Mouse (Mus musculus) hindbrain, embryonic 10.5 days (tissue): ENCODE results near the gene Ttc26. TPM values are rescaled to one million over a fixed set of nuclear protein-coding genes. Genes with fewer than 3 reads are reported as not detected.
"Not testable (repeated sequence)": the region's sequence is repeated elsewhere in the genome, so short reads cannot be mapped to it uniquely, and the experiment has no call there.

ENCODE experiments used
- DNase-seq: peaks from one replicate; pipeline ENCODE4 v3.0.0-alpha.2; 2017; ENCODE audit warnings: low spot score
- H3K27ac ChIP-seq: fragments of 300-500 bp; sonication (generic); 2 replicates; pipeline ENCODE4 v1.5.1; 2016; ENCODE audit warnings: mild to moderate bottlenecking, moderate library complexity
- H3K27me3 ChIP-seq: fragments of 300-500 bp; sonication (generic); 2 replicates; pipeline ENCODE4 v1.6.1; 2016; ENCODE audit warnings: mild to moderate bottlenecking; ENCODE audit not compliant: poor library complexity, insufficient read depth, severe bottlenecking
- H3K36me3 ChIP-seq: fragments of 300-500 bp; sonication (generic); 2 replicates; pipeline ENCODE4 v1.6.1; 2016; ENCODE audit warnings: mild to moderate bottlenecking, moderate library complexity
- H3K4me1 ChIP-seq: fragments of 300-500 bp; sonication (generic); replicated peaks from 2 replicates; pipeline ENCODE4 v1.6.1; 2016; ENCODE audit warnings: mild to moderate bottlenecking
- H3K4me3 ChIP-seq: fragments of 300-500 bp; sonication (generic); 2 replicates; pipeline ENCODE4 v1.5.1; 2016; ENCODE audit warnings: mild to moderate bottlenecking, moderate library complexity
- H3K9me3 ChIP-seq: fragments of 300-500 bp; sonication (generic); 2 replicates; pipeline ENCODE4 v1.6.1; 2016; ENCODE audit warnings: mild to moderate bottlenecking, moderate library complexity
- WGBS: fragments of 180-500 bp; shearing (Covaris S2); methylation state at CpG from one replicate; pipeline ENCODE4 v1.1.7; 2016; 5-methylcytosine and 5-hydroxymethylcytosine counted together
- polyA plus RNA-seq: library from polyadenylated mRNA; unstranded; fragments of >200 nt; fragmentation: Nextera tagmentation; extraction: Ambion mirVana; gene quantifications from 2 replicates; pipeline ENCODE4 v1.2.1, GENCODE M21; 2016

Ttc26 gene
- polyA plus RNA-seq, 1 experiment from 2014 or later: 14.3 TPM

DNA sequence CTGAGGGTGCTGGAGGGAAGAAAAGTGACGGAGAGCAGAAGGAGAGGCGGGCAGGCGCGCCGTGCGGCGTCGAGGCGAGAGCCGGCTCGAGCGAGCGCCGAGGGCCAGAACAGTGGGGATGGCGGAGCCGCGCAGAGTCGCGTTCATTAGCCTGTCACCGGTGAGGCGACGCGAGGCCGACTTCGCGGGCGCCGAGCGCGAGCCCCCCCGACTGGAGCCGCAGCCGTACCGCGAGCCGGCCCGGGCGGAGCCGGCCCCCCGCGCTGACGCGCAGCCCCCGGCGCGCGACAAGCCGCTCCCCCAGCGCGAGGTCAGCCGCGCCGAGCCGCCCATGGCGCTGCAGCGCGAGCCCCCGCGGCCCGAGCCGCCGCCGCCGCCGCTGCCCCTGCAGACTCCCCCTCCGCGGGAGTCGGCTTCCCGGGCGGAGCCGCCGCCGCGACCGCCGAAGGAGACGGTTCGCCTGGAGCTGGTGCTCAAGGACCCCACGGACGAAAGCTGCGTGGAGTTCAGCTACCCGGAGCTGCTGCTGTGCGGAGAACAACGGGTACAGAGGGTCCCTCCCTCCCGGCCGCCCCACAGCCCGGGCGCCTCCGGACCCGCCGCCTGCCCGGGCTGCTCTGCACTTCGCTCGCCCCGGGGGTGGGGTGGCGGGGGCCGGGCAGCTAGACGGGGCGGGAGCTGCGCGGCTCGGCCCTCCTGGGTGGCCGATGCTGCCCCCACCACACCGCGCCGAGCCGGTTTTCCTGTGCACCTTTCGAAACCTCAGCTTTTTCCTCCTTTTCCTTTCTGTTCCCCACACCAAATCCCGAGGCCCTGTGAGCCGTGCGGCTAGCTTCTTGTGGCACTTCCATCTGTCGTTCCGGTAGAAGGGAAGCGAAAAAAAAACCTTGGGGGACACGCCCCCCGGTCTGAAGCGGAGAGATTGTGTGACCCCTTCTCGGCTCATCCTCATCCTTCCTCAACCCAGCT is 53.1 kb downstream of the Ttc26 start:
- Histone ChIP-seq H3K36me3 (no peaks in the 10 kb centered on the region), H3K4me3 (peak overlapping the region; percentile 98), H3K27me3 (no peaks in the 10 kb centered on the region), H3K4me1 (peaks cover 15% of the 10 kb centered on the region), H3K9me3 (no peaks in the 10 kb centered on the region), H3K27ac (peak overlapping the region; percentile 98)
- DNase-seq: peak; percentile 63
- under 1% methylated on average over 114 of the region's 118 CpGs for WGBS

DNA sequence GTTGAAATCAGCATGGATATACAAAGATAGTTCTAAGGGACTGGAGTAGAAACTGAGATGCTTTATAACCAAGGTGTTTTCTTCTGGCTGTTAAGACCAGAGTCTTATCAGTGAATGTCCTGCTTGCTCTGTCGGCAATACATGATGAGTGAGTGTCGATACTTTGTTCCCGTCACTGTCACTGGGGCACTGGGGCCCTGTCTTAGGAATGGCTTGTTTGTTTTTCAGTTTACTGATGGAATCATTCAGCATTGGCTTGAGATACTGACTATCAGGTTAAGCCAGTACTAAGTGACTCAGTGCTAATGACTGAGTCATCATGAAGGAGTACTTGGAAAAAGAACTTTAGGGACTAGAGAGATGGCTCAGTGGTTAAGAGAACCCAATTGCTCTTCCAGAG is 62.6 kb downstream of the Ttc26 start:
- H3K4me3 ChIP-seq: no peak overlapping the region
- H3K4me1 ChIP-seq: no peaks in the 10 kb centered on the region
- no peaks in the 10 kb centered on the region for H3K9me3 ChIP-seq
- no peak overlapping the region for H3K27ac ChIP-seq
- DNase-seq: no peak
- peaks cover 67% of the 10 kb centered on the region for H3K36me3 ChIP-seq
- H3K27me3 ChIP-seq: no peaks in the 10 kb centered on the region
- 92% methylated on average over 3 of the region's 3 CpGs for WGBS

DNA sequence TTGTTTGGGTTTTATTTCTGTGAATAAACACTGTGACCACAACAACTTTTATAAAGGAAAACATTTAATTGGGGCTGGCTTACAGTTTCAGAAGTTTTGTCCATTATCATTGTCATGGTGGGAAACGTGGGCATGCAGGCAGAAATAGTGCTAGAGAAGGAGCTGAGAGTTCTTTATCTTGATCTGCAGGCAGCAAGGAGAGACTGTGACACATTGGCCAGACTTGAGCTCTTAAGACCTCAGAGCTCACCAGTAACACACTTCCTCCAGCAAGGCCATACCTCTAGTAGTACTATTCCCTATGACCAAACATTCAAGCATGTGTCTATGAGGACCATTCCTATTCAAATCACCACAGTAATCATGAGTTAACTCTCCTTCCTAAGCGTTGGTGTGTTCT is 67.0 kb downstream of the Ttc26 start:
- DNase-seq: no peak
- H3K9me3 ChIP-seq: no peaks in the 10 kb centered on the region
- WGBS: 92% methylated on average over 2 of the region's 2 CpGs
- H3K27me3 ChIP-seq: no peaks in the 10 kb centered on the region
- H3K4me3 ChIP-seq: no peak overlapping the region
- H3K4me1 ChIP-seq: no peaks in the 10 kb centered on the region
- peaks cover 85% of the 10 kb centered on the region for H3K36me3 ChIP-seq
- no peak overlapping the region for H3K27ac ChIP-seq

- Histone ChIP-seq H3K4me1 (no peaks in the 10 kb centered on the region), H3K36me3 (peaks cover 93% of the 10 kb centered on the region), H3K27ac (no peak overlapping the region), H3K9me3 (no peaks in the 10 kb centered on the region), H3K4me3 (no peak overlapping the region), H3K27me3 (no peaks in the 10 kb centered on the region)
- 96% methylated on average over 4 of the region's 4 CpGs for WGBS
- no peak for DNase-seq
These were observed 71.8 kb downstream of the Ttc26 start for GRCm38 (mm10) chr6:38453049-38453448.

GRCm38 (mm10) chr6:38456425-38456824 is 75.2 kb downstream of the Ttc26 start:
- DNase-seq, H3K4me3 ChIP-seq, H3K9me3 ChIP-seq, H3K27me3 ChIP-seq, H3K4me1 ChIP-seq, H3K27ac ChIP-seq: not testable (repeated sequence)
- H3K36me3 ChIP-seq: peaks cover 79% of the 10 kb centered on the region

- Histone ChIP-seq H3K36me3 (peaks cover 78% of the 10 kb centered on the region), H3K27me3 (no peaks in the 10 kb centered on the region)
These were observed 76.8 kb downstream of the Ttc26 start for GRCm38 (mm10) chr6:38458075-38458474.

GRCm38 (mm10) chr6:38469591-38469990 is 88.3 kb downstream of the Ttc26 start:
- Histone ChIP-seq H3K27me3 (no peaks in the 10 kb centered on the region), H3K36me3 (peaks cover 84% of the 10 kb centered on the region), H3K27ac (no peak overlapping the region), H3K9me3 (0 out of 2 replicates have a peak, but pooled peaks cover 2% of the 10 kb centered on the region), H3K4me1 (no peaks in the 10 kb centered on the region), H3K4me3 (no peak overlapping the region)
- DNase-seq: no peak
- 89% methylated on average over 4 of the region's 4 CpGs for WGBS

More at GRCm38 (mm10) chr6:38458075-38458474, 76.8 kb downstream of the Ttc26 start:
- Histone ChIP-seq H3K27ac (no peak overlapping the region), H3K4me1 (no peaks in the 10 kb centered on the region), H3K4me3 (no peak overlapping the region), H3K9me3 (no peaks in the 10 kb centered on the region)
- DNase-seq: no peak
- WGBS: 99% methylated on average over 3 of the region's 3 CpGs

Other genes with a start within 250 kb of the Ttc26 start
- gene D630045J12Rik, start 127.5 kb upstream of the Ttc26 start, polyA plus RNA-seq: 6.9 and 8.4 TPM in 2 replicates
- 13.0 and 15.2 TPM in 2 replicates for gene Zc3hav1l, start 82.2 kb upstream of the Ttc26 start, polyA plus RNA-seq
- gene Zc3hav1, start 26.9 kb upstream of the Ttc26 start, polyA plus RNA-seq: 2.2 and 2.4 TPM in 2 replicates
- gene Ubn2, start 52.5 kb downstream of the Ttc26 start, polyA plus RNA-seq: 15.4 and 16.6 TPM in 2 replicates
- 121 and 131 TPM in 2 replicates for gene Fmc1, start 152.0 kb downstream of the Ttc26 start, polyA plus RNA-seq
- 32.7 and 36.5 TPM in 2 replicates for gene Luc7l2, start 169.9 kb downstream of the Ttc26 start, polyA plus RNA-seq